Mouse (Mus musculus) heart, embryonic 14.5 days (tissue): ENCODE measurements around the gene Ankrd65. TPM values are rescaled to one million over a fixed set of nuclear protein-coding genes. Genes with fewer than 3 reads are reported as not detected.

ENCODE experiments used
- ATAC-seq: fragments of 200-750 bp; cut with Nextera tagmentation; 2 replicates; pipeline ENCODE4 v1.8.0; 2017; ENCODE audit warnings: low read depth, moderate TSS enrichment; ENCODE audit not compliant: insufficient number of reproducible peaks, insufficient read depth, low FRiP score
- H3K27ac ChIP-seq, 2 experiments: fragments of 200-500 bp in 1 of 2; fragments of 300-500 bp in 1 of 2; sonication (generic) in 1 of 2; replicated peaks in 1 of 2; 2 replicates each; pipeline ENCODE4 v1.5.1; 2012 to 2014; ENCODE audit warnings: low read depth in 2 of 2, low read length in 2 of 2, control low read depth in 1 of 2, mild to moderate bottlenecking in 1 of 2, mixed read lengths in 1 of 2; ENCODE audit not compliant: control insufficient read depth in 1 of 2, insufficient read depth in 1 of 2
- H3K27me3 ChIP-seq: fragments of 300-500 bp; sonication (generic); 2 replicates; pipeline ENCODE4 v1.6.1; 2014; ENCODE audit warnings: mild to moderate bottlenecking, low read length, control low read depth; ENCODE audit not compliant: control insufficient read depth, insufficient read depth
- H3K36me3 ChIP-seq: fragments of 300-500 bp; sonication (generic); 2 replicates; pipeline ENCODE4 v1.6.1; 2014; ENCODE audit warnings: mild to moderate bottlenecking, control low read depth, low read length, mixed read lengths; ENCODE audit not compliant: control insufficient read depth, insufficient read depth
- H3K4me1 ChIP-seq, 2 experiments: fragments of 200-500 bp in 1 of 2; fragments of 300-500 bp in 1 of 2; sonication (generic) in 1 of 2; 2 replicates each; pipeline ENCODE4 v1.6.1; 2012 to 2014; ENCODE audit warnings: low read length in 2 of 2, control low read depth in 1 of 2, mixed read lengths in 1 of 2; ENCODE audit not compliant: control insufficient read depth in 2 of 2, insufficient read depth in 2 of 2
- H3K4me2 ChIP-seq: fragments of 300-500 bp; sonication (generic); 2 replicates; pipeline ENCODE4 v1.6.1; 2014; ENCODE audit warnings: mild to moderate bottlenecking, low read length
- H3K4me3 ChIP-seq, 2 experiments: fragments of 200-500 bp in 1 of 2; fragments of 300-500 bp in 1 of 2; sonication (generic) in 1 of 2; 2 replicates each; pipeline ENCODE4 v1.5.1; 2012 to 2014; ENCODE audit warnings: low read length in 2 of 2, mild to moderate bottlenecking in 2 of 2, control low read depth in 1 of 2, low read depth in 1 of 2, moderate library complexity in 1 of 2; ENCODE audit not compliant: control insufficient read depth in 1 of 2, insufficient read depth in 1 of 2
- H3K9ac ChIP-seq: fragments of 300-500 bp; sonication (generic); 2 replicates; pipeline ENCODE4 v1.6.1; 2014; ENCODE audit warnings: mild to moderate bottlenecking, low read length
- H3K9me3 ChIP-seq: fragments of 300-500 bp; sonication (generic); 2 replicates; pipeline ENCODE4 v1.6.1; 2016; ENCODE audit warnings: low read length, control low read depth; ENCODE audit not compliant: control insufficient read depth
- WGBS: fragments of 180-500 bp; shearing (Covaris S2); extraction: QIAGEN DNeasy Blood & Tissue Kit; methylation state at CpG from one replicate; pipeline ENCODE4 v1.1.7; 2014; 5-methylcytosine and 5-hydroxymethylcytosine counted together
- polyA plus RNA-seq: library from polyadenylated mRNA; unstranded; fragments of >200 nt; fragmentation: Nextera tagmentation; extraction: Ambion mirVana; gene quantifications from 2 replicates; pipeline ENCODE4 v1.2.1, GENCODE M21; 2014

The Ankrd65 gene
- polyA plus RNA-seq, 1 experiment from 2014 or later: not detected

- Histone ChIP-seq H3K4me1 (no peaks in the 10 kb centered on the region), H3K27ac (no peak overlapping the region), H3K4me2 (no peak overlapping the region), H3K36me3 (peaks cover 98% of the 10 kb centered on the region), H3K9me3 (no peaks in the 10 kb centered on the region), H3K9ac (no peak overlapping the region), H3K27me3 (no peaks in the 10 kb centered on the region), H3K4me3 (no peak overlapping the region)
- no peak for ATAC-seq
- 81% methylated on average over 7 of the region's 7 CpGs for WGBS
Observed at GRCm38 (mm10) chr4:155821025-155821424, 30.8 kb downstream of the Ankrd65 start.

- H3K9me3 ChIP-seq: no peaks in the 10 kb centered on the region
- H3K27ac ChIP-seq: no peak overlapping the region
- ATAC-seq: no peak
- H3K4me1 ChIP-seq: no peaks in the 10 kb centered on the region
- peaks cover 95% of the 10 kb centered on the region for H3K36me3 ChIP-seq
- no peak overlapping the region for H3K4me3 ChIP-seq
- no peak overlapping the region for H3K4me2 ChIP-seq
- no peak overlapping the region for H3K9ac ChIP-seq
- H3K27me3 ChIP-seq: no peaks in the 10 kb centered on the region
- WGBS: 93% methylated on average over 16 of the region's 16 CpGs
Observed at GRCm38 (mm10) chr4:155823443-155823842, 33.2 kb downstream of the Ankrd65 start.

- H3K4me3 ChIP-seq: no peak overlapping the region
- 87% methylated on average over 4 of the region's 4 CpGs for WGBS
- no peak for ATAC-seq
- no peak overlapping the region for H3K9ac ChIP-seq
- no peaks in the 10 kb centered on the region for H3K9me3 ChIP-seq
- H3K27ac ChIP-seq: no peak overlapping the region
- no peaks in the 10 kb centered on the region for H3K27me3 ChIP-seq
- H3K36me3 ChIP-seq: peaks cover 43% of the 10 kb centered on the region
- peaks cover 8 to 13% of the 10 kb centered on the region in 2 experiments for H3K4me1 ChIP-seq
- H3K4me2 ChIP-seq: no peak overlapping the region
Observed at GRCm38 (mm10) chr4:155829866-155830265, 39.6 kb downstream of the Ankrd65 start.

- WGBS: 49% methylated on average over 8 of the region's 8 CpGs
- H3K4me1 ChIP-seq: peaks cover 8 to 13% of the 10 kb centered on the region in 2 experiments
- no peak for ATAC-seq
- peaks cover 35% of the 10 kb centered on the region for H3K36me3 ChIP-seq
- H3K27me3 ChIP-seq: no peaks in the 10 kb centered on the region
- no peaks in the 10 kb centered on the region for H3K9me3 ChIP-seq
- H3K9ac ChIP-seq: no peak overlapping the region
- H3K27ac ChIP-seq: no peak overlapping the region
- peak overlapping the region in 1 of 2 experiments; percentile 89; a peak in 2 of 4 replicates for H3K4me3 ChIP-seq
- H3K4me2 ChIP-seq: peak overlapping the region; percentile 96
Observed at GRCm38 (mm10) chr4:155830596-155830995, 40.4 kb downstream of the Ankrd65 start.

GRCm38 (mm10) chr4:155831205-155831766 is 41.0 kb downstream of the Ankrd65 start, which contains the start of gene Aurkaip1:
Aurkaip1 (plus strand) TSS chr4:155831272.
- H3K9ac ChIP-seq: peak within 1 kb of the TSS; percentile 94
- peak within 1 kb of the TSS; percentile 72 to 90 for H3K27ac ChIP-seq
- peaks cover 8 to 13% of the 10 kb centered on the region in 2 experiments for H3K4me1 ChIP-seq
- peak within 1 kb of the TSS; percentile 96 for H3K4me2 ChIP-seq
- H3K4me3 ChIP-seq: peak within 1 kb of the TSS; percentile 78 to 89
- WGBS: under 1% methylated on average over 49 of the region's 49 CpGs
- peaks cover 31% of the 10 kb centered on the region for H3K36me3 ChIP-seq
- no peaks in the 10 kb centered on the region for H3K27me3 ChIP-seq
- peak; percentile 91 for ATAC-seq
- no peaks in the 10 kb centered on the region for H3K9me3 ChIP-seq

GRCm38 (mm10) chr4:155831831-155832230 is 41.6 kb downstream of the Ankrd65 start:
- H3K4me2 ChIP-seq: peak overlapping the region; percentile 96
- peak overlapping the region; percentile 45 to 90 for H3K27ac ChIP-seq
- peak overlapping the region; percentile 94 for H3K9ac ChIP-seq
- peak overlapping the region; percentile 78 to 89 for H3K4me3 ChIP-seq
- H3K4me1 ChIP-seq: peaks cover 8 to 13% of the 10 kb centered on the region in 2 experiments
- no peaks in the 10 kb centered on the region for H3K27me3 ChIP-seq
- H3K9me3 ChIP-seq: no peaks in the 10 kb centered on the region
- WGBS: 1% methylated on average over 25 of the region's 25 CpGs
- no peak for ATAC-seq
- peaks cover 26% of the 10 kb centered on the region for H3K36me3 ChIP-seq

GRCm38 (mm10) chr4:155832321-155832720 is 42.1 kb downstream of the Ankrd65 start:
- Histone ChIP-seq H3K4me3 (peak overlapping the region; percentile 78 to 89), H3K4me1 (peaks cover 8 to 13% of the 10 kb centered on the region in 2 experiments), H3K9me3 (no peaks in the 10 kb centered on the region), H3K36me3 (peaks cover 21% of the 10 kb centered on the region), H3K27ac (peak overlapping the region in 1 of 2 experiments; percentile 90; a peak in 1 of 4 replicates), H3K27me3 (no peaks in the 10 kb centered on the region), H3K4me2 (peak overlapping the region; percentile 96), H3K9ac (peak overlapping the region; percentile 94)
- 48% methylated on average over 10 of the region's 10 CpGs for WGBS
- no peak for ATAC-seq

GRCm38 (mm10) chr4:155833234-155833633 is 43.0 kb downstream of the Ankrd65 start:
- Histone ChIP-seq H3K27ac (no peak overlapping the region), H3K27me3 (no peaks in the 10 kb centered on the region), H3K4me2 (no peak overlapping the region), H3K4me3 (no peak overlapping the region), H3K9ac (no peak overlapping the region), H3K9me3 (no peaks in the 10 kb centered on the region), H3K4me1 (peaks cover 17 to 22% of the 10 kb centered on the region in 2 experiments), H3K36me3 (peaks cover 12% of the 10 kb centered on the region)
- no peak for ATAC-seq
- 78% methylated on average over 4 of the region's 4 CpGs for WGBS
